Mouse (Mus musculus) midbrain, embryonic 12.5 days (tissue): ENCODE data around the gene Plekhg3. TPM values are rescaled to one million over a fixed set of nuclear protein-coding genes. Genes with fewer than 3 reads are reported as not detected.

Source experiments
- ATAC-seq: fragments of 200-750 bp; cut with Nextera tagmentation; 2 replicates; pipeline ENCODE4 v1.8.0; 2017; ENCODE audit warnings: low read depth, moderate TSS enrichment, moderate library complexity; ENCODE audit not compliant: low FRiP score
- H3K27ac ChIP-seq: fragments of 300-500 bp; sonication (generic); replicated peaks from 2 replicates; pipeline ENCODE4 v1.5.1; 2016; ENCODE audit warnings: mild to moderate bottlenecking
- H3K27me3 ChIP-seq: fragments of 300-500 bp; sonication (generic); 2 replicates; pipeline ENCODE4 v1.6.1; 2016; ENCODE audit warnings: mild to moderate bottlenecking
- H3K36me3 ChIP-seq: fragments of 300-500 bp; sonication (generic); 2 replicates; pipeline ENCODE4 v1.6.1; 2016
- H3K4me1 ChIP-seq: fragments of 300-500 bp; sonication (generic); 2 replicates; pipeline ENCODE4 v1.6.1; 2016
- H3K4me2 ChIP-seq: fragments of 300-500 bp; sonication (generic); replicated peaks from 2 replicates; pipeline ENCODE4 v1.6.1; 2016; ENCODE audit warnings: mild to moderate bottlenecking, moderate library complexity
- H3K4me3 ChIP-seq: fragments of 300-500 bp; sonication (generic); 2 replicates; pipeline ENCODE4 v1.5.1; 2016; ENCODE audit warnings: mild to moderate bottlenecking
- H3K9ac ChIP-seq: fragments of 300-500 bp; sonication (generic); replicated peaks from 2 replicates; pipeline ENCODE4 v1.6.1; 2016; ENCODE audit warnings: mild to moderate bottlenecking, moderate library complexity
- H3K9me3 ChIP-seq: fragments of 300-500 bp; sonication (generic); 2 replicates; pipeline ENCODE4 v1.6.1; 2016; ENCODE audit warnings: mild to moderate bottlenecking
- WGBS: fragments of 180-500 bp; shearing (Covaris S2); methylation state at CpG from one replicate; pipeline ENCODE4 v1.1.7; 2016; 5-methylcytosine and 5-hydroxymethylcytosine counted together
- polyA plus RNA-seq: library from polyadenylated mRNA; unstranded; fragments of >200 nt; fragmentation: Nextera tagmentation; extraction: Ambion mirVana; gene quantifications from 2 replicates; pipeline ENCODE4 v1.2.1, GENCODE M21; 2016

Plekhg3 gene
- polyA plus RNA-seq, 1 experiment from 2014 or later, result 1.8 TPM

DNA sequence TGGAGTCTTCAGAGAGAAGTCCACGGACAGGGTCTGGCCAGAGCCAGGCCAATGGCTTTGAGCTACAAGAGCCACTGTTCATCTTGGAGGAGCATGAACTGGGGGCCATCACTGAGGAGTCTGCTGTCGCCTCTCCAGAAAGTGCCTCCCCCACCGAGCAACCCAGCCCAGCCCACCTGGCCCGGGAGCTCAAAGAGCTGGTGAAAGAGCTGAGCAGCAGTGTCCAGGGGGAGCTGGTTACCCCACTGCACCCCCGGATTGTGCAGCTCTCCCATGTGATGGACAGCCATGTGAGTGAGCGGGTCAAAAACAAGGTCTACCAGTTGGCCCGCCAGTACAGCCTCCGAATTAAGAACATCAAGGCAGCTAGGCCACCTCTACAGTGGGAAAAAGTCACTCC, 46.1 kb downstream of the Plekhg3 start:
- H3K27ac ChIP-seq, result no peak overlapping the region
- H3K4me3 ChIP-seq, result no peak overlapping the region
- WGBS, result 88% methylated on average over 8 of the region's 8 CpGs
- no peaks in the 10 kb centered on the region for H3K9me3 ChIP-seq
- no peaks in the 10 kb centered on the region for H3K36me3 ChIP-seq
- H3K9ac ChIP-seq, result no peak overlapping the region
- no peaks in the 10 kb centered on the region; the same call in 1 of the 2 replicates for H3K27me3 ChIP-seq
- ATAC-seq, result no peak
- H3K4me1 ChIP-seq, result no peaks in the 10 kb centered on the region
- H3K4me2 ChIP-seq, result no peak overlapping the region

DNA sequence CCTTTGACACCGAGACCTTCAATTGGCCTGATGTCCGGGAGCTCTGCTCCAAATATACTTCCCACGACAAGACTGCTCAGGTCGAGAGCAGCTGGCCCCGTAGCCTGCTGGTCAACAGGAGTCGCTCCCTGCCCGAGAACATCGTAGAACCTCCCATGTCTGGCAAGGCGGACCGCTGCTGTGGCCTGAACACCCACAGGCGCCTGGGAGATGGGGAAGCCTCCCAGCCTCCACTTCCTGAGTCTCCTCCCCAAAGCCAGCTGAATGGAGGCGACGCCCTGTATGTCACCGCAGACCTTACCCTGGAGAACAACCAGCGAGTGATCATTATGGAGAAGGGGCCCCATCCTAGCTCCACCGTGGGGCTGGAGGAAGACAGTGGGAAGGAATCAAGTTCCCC, 47.2 kb downstream of the Plekhg3 start:
- Histone ChIP-seq H3K36me3 (no peaks in the 10 kb centered on the region), H3K9me3 (no peaks in the 10 kb centered on the region), H3K9ac (no peak overlapping the region), H3K4me1 (peaks cover 2% of the 10 kb centered on the region; the same call in 1 of the 2 replicates), H3K4me2 (no peak overlapping the region), H3K27ac (no peak overlapping the region), H3K27me3 (no peaks in the 10 kb centered on the region), H3K4me3 (no peak overlapping the region)
- ATAC-seq, result no peak
- 93% methylated on average over 16 of the region's 16 CpGs for WGBS

DNA sequence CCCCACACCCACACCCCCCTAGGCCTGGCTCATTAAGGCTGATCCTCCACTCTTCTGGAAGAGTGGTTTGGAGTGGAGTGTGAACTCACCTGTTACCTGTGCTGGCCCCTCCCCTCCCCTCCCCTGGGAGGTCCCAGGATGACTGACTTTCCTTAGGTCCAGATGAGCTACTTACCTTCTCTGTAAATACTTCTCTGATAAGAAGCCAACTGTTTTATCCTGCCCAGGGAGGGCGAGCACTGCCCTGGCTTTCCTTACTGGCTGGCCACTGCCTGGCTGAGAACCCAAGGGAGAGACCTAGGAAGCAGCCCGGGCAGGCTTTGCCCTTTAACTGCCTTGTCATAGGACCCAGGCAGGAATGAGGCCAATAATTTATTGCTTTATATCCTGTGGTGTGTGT, 47.8 kb downstream of the Plekhg3 start:
- Histone ChIP-seq H3K36me3 (no peaks in the 10 kb centered on the region), H3K4me3 (no peak overlapping the region), H3K9ac (no peak overlapping the region), H3K27ac (no peak overlapping the region), H3K27me3 (no peaks in the 10 kb centered on the region), H3K9me3 (no peaks in the 10 kb centered on the region), H3K4me1 (peaks cover 5% of the 10 kb centered on the region; the same call in 1 of the 2 replicates), H3K4me2 (no peak overlapping the region)
- WGBS, result 74% methylated on average over 2 of the region's 2 CpGs
- no peak for ATAC-seq

DNA sequence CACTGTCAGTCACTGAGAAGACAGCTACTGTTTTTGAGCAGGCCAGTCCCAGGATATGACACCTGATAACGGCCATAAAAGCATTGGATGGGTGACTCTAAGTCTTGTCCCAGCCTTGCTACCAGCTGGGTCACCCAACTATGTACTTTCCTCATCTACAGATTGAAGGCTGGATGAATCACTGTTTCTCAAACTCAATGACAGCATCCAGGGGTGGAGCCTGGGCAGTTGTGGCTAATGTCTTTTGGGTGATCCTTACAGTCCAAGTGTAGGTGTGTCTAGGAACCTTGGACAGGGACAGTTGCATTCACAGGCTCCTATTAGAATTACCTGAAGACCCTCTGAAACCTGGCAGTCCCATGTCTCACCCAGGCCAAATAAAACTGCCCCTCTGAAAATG, 49.1 kb downstream of the Plekhg3 start:
- ATAC-seq, result no peak
- 92% methylated on average over 1 of the region's 1 CpGs for WGBS
- H3K9me3 ChIP-seq, result no peaks in the 10 kb centered on the region
- H3K4me3 ChIP-seq, result no peak overlapping the region
- peaks cover 5% of the 10 kb centered on the region; the same call in 1 of the 2 replicates for H3K4me1 ChIP-seq
- H3K27me3 ChIP-seq, result no peaks in the 10 kb centered on the region
- no peak overlapping the region for H3K9ac ChIP-seq
- H3K4me2 ChIP-seq, result no peak overlapping the region
- H3K27ac ChIP-seq, result no peak overlapping the region
- no peaks in the 10 kb centered on the region for H3K36me3 ChIP-seq

DNA sequence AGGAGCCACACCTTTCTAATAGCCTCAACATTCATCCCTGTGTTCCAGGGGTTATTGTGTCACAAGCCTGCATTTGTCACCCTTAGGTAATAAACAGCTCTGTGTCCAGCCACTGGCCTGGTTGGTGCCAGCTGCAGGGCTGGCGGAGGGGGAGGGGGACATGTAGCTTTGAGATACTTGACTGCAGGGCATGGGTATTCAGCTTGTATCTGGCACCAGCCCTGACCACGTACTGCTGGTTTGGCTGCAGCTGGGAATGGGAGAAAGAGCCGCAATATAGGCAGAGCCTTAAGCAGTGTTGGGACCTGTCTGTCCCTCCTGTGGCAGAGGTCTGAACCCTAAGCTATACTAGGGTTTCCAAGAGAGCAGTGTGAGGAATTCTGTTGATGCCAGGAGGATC, 51.4 kb downstream of the Plekhg3 start:
- H3K9ac ChIP-seq, result no peak overlapping the region
- H3K9me3 ChIP-seq, result no peaks in the 10 kb centered on the region
- H3K4me2 ChIP-seq, result no peak overlapping the region
- H3K27me3 ChIP-seq, result no peaks in the 10 kb centered on the region
- peaks cover 5% of the 10 kb centered on the region; the same call in 1 of the 2 replicates for H3K4me1 ChIP-seq
- WGBS, result 84% methylated on average over 3 of the region's 3 CpGs
- H3K36me3 ChIP-seq, result no peaks in the 10 kb centered on the region
- no peak for ATAC-seq
- no peak overlapping the region for H3K4me3 ChIP-seq
- H3K27ac ChIP-seq, result no peak overlapping the region

DNA sequence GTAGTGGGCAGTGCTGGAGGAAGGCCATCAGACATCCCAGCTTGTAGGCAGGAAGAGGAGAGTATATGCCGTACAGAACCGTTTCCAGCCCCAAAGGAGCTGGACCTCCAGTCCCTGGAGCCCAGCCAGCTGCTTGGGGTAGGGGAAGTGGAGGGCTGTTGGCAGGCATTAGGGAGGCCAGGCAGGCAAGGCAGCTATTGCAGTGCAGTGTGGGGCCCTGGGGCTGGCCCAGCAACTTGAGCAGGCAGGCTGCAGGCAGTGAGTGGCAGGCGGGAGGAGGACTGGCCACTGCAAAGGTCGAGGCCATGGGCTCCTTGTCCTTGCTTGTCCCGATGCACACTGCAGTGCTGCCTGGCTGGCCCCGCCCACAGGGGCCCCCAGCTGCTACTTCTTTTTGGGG, 52.1 kb downstream of the Plekhg3 start:
- H3K9me3 ChIP-seq, result no peaks in the 10 kb centered on the region
- H3K9ac ChIP-seq, result no peak overlapping the region
- 0 out of 2 replicates have a peak, but pooled peaks cover 4% of the 10 kb centered on the region for H3K27me3 ChIP-seq
- peaks cover 5% of the 10 kb centered on the region; the same call in 1 of the 2 replicates for H3K4me1 ChIP-seq
- no peak overlapping the region for H3K4me3 ChIP-seq
- no peak for ATAC-seq
- no peak overlapping the region for H3K4me2 ChIP-seq
- 36% methylated on average over 6 of the region's 6 CpGs for WGBS
- no peak overlapping the region for H3K27ac ChIP-seq
- no peaks in the 10 kb centered on the region for H3K36me3 ChIP-seq

DNA sequence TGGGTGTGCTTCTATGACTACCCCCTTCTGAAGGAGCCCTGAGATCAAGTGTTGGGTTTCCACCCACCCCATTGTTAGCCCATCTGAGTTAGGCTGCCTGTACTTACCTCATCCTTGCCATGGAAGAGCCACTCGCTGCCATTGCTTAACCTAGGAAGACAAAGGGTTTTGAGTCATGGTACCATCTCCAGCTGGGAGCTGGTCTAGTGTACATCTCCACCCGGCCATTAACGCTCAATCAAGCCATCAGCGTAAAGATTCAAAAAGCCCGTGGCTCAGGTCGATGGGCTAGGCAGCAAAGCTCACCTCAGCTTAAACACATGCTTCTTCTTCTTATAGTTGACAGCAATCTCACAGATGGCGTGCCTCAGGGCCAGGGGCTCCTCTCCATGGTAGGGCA, 52.8 kb downstream of the Plekhg3 start:
- 92% methylated on average over 7 of the region's 7 CpGs for WGBS
- Histone ChIP-seq H3K4me2 (no peak overlapping the region), H3K27me3 (0 out of 2 replicates have a peak, but pooled peaks cover 4% of the 10 kb centered on the region), H3K4me1 (peaks cover 5% of the 10 kb centered on the region; the same call in 1 of the 2 replicates), H3K27ac (no peak overlapping the region), H3K9me3 (no peaks in the 10 kb centered on the region), H3K36me3 (no peaks in the 10 kb centered on the region), H3K9ac (no peak overlapping the region), H3K4me3 (no peak overlapping the region)
- no peak for ATAC-seq

DNA sequence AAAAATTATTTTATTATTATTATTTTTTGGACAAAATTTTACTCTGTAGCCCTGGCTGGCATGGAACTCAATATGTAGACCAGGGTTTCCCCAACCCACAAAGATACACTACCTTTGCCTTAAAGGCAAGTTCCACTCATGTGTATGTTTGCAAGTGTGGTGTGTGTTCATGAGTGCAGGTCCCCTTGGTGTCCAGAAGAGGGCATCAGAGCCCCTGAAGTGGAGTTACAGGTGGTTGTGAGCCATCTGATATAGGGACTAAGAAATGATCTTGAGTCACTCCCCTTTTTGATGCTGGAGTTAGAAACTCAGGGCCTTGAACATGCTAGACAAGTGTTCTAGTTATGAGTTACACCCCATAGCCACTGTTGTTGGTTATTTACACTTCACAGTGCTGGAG, 54.3 kb downstream of the Plekhg3 start:
- H3K4me2 ChIP-seq, result no peak overlapping the region
- no peak for ATAC-seq
- H3K27ac ChIP-seq, result no peak overlapping the region
- no peaks in the 10 kb centered on the region for H3K36me3 ChIP-seq
- 0 out of 2 replicates have a peak, but pooled peaks cover 10% of the 10 kb centered on the region for H3K27me3 ChIP-seq
- H3K9me3 ChIP-seq, result no peaks in the 10 kb centered on the region
- no peak overlapping the region for H3K9ac ChIP-seq
- peaks cover 5% of the 10 kb centered on the region; the same call in 1 of the 2 replicates for H3K4me1 ChIP-seq
- H3K4me3 ChIP-seq, result no peak overlapping the region

DNA sequence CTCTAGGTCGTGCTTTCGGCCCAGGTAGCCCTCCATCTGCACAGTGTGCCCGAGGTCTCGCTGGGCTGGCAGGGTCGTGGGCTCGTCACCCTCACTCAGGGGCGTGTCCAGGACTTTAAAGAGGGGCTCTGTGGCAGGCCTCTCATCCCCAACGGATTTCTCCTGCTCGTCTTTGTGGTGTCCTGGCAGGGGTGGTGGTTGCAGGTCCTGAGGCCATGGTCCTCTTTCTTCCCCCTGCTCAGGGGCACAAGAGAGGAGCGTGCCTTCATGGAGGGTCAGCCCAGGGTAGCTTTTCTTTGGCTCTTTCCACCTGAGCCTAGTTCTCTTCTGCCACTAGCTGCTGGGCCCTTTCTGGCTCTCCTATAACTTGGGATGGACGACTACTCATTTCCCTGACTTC, 56.7 kb downstream of the Plekhg3 start:
- no peak overlapping the region for H3K9ac ChIP-seq
- 0 out of 2 replicates have a peak, but pooled peaks cover 10% of the 10 kb centered on the region for H3K27me3 ChIP-seq
- no peak overlapping the region for H3K4me2 ChIP-seq
- no peak overlapping the region for H3K27ac ChIP-seq
- no peaks in the 10 kb centered on the region for H3K36me3 ChIP-seq
- ATAC-seq, result no peak
- no peaks in the 10 kb centered on the region for H3K9me3 ChIP-seq
- peaks cover 5% of the 10 kb centered on the region; the same call in 1 of the 2 replicates for H3K4me1 ChIP-seq
- 64% methylated on average over 11 of the region's 11 CpGs for WGBS
- H3K4me3 ChIP-seq, result no peak overlapping the region

DNA sequence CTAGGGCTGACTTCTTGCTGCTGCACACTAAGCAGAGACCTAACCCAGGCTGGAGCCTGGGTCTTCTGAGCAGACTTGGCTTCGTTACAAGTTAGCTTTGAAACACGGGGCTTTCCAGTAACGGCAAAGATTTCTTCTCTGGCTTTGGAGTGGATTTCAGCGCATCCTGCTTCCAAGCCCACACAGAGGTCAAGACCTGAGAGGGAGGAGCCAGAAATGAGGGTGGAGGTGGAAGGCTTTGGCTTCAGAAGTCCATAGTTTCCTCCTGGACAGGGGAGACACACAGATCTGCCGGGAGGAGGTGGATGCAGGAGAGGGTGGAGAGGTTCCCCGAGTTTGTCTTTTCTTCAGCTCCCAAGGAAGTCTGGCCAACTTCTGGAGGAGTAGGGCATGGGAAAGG, 58.8 kb downstream of the Plekhg3 start:
- WGBS, result 84% methylated on average over 6 of the region's 6 CpGs
- peaks cover 7% of the 10 kb centered on the region; the same call in 1 of the 2 replicates for H3K4me1 ChIP-seq
- no peak overlapping the region for H3K4me3 ChIP-seq
- H3K27me3 ChIP-seq, result peaks cover 18% of the 10 kb centered on the region; the same call in 1 of the 2 replicates
- H3K36me3 ChIP-seq, result no peaks in the 10 kb centered on the region
- ATAC-seq, result no peak
- no peak overlapping the region for H3K9ac ChIP-seq
- no peaks in the 10 kb centered on the region for H3K9me3 ChIP-seq
- H3K27ac ChIP-seq, result no peak overlapping the region
- no peak overlapping the region for H3K4me2 ChIP-seq

DNA sequence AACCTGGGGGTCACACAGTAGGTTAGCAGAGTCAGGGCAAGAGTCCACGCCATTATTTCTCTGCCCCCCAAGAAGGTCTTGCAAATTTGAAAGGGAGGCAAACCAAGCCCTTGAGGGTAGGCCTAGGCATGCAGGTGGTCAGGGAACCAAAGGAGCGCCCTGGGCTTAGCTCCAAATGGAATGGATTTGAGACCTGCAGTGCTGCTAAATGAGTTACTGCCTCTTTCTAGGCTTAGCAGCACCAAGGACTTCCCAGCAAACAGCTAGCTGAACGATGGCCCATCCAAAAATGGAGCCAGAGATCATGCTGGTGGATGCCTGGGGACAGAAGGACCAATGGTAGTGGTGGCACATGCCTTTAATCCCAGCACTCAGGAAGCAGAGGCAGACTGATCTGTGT, 60.3 kb downstream of the Plekhg3 start:
- no peak overlapping the region for H3K4me2 ChIP-seq
- no peak overlapping the region for H3K27ac ChIP-seq
- no peak for ATAC-seq
- H3K4me1 ChIP-seq, result peaks cover 7% of the 10 kb centered on the region
- H3K27me3 ChIP-seq, result peaks cover 25% of the 10 kb centered on the region; the same call in 1 of the 2 replicates
- H3K9me3 ChIP-seq, result no peaks in the 10 kb centered on the region
- 81% methylated on average over 3 of the region's 3 CpGs for WGBS
- H3K36me3 ChIP-seq, result no peaks in the 10 kb centered on the region
- H3K4me3 ChIP-seq, result no peak overlapping the region
- no peak overlapping the region for H3K9ac ChIP-seq

DNA sequence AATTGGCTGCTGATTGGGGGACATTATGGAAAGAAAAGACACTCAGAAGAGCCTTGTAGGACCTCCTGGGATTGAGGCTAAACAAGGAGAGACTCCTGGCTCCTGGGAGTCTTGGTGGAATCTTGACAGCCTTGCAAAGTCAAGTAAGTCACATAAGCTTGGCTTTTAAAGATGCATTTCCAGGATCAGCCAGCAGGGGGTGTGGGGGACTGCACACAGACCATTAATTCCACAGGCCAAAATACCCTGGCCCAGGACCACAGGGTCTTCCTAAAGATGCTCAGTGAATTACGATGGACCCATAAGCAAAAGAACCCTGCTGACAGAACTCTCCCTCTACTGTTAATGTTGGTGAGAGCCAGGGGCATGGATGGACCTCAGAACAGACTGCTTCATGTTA, 61.5 kb downstream of the Plekhg3 start:
- no peak overlapping the region for H3K27ac ChIP-seq
- peaks cover 25% of the 10 kb centered on the region; the same call in 1 of the 2 replicates for H3K27me3 ChIP-seq
- no peaks in the 10 kb centered on the region for H3K36me3 ChIP-seq
- peaks cover 10% of the 10 kb centered on the region for H3K4me1 ChIP-seq
- ATAC-seq, result no peak
- no peak overlapping the region for H3K4me3 ChIP-seq
- H3K9ac ChIP-seq, result no peak overlapping the region
- no peaks in the 10 kb centered on the region for H3K9me3 ChIP-seq
- no peak overlapping the region for H3K4me2 ChIP-seq
- WGBS, result 60% methylated on average over 1 of the region's 1 CpGs

DNA sequence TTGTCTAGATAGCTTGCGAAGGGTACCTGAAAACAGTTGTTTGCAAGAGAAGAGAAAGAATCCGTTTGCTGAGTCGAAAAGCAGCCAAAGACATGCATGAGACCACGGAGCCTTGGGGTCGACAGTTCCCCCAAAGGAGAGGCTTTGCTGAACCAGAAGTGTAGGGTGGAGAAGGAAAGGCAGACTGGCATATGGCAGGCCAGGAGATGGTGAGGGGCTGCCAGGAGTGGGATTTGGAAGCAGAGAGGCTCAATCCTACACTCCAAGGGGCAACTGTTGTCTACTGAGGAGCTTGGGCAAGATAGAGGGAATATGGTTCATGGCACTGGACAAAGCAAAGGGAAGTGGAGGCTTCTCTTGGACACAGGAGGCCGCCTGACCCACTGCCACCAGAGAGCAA, 62.6 kb downstream of the Plekhg3 start:
- WGBS, result 81% methylated on average over 6 of the region's 6 CpGs
- Histone ChIP-seq H3K27me3 (peaks cover 22% of the 10 kb centered on the region; the same call in 1 of the 2 replicates), H3K9me3 (no peaks in the 10 kb centered on the region), H3K27ac (no peak overlapping the region), H3K4me2 (no peak overlapping the region), H3K36me3 (no peaks in the 10 kb centered on the region), H3K4me3 (no peak overlapping the region), H3K4me1 (peaks cover 10% of the 10 kb centered on the region), H3K9ac (no peak overlapping the region)
- ATAC-seq, result no peak
